Mouse (Mus musculus): ENCODE data around the gene Dhrs2. TPM values are rescaled to one million over a fixed set of nuclear protein-coding genes. Genes with fewer than 3 reads are reported as not detected.

Dhrs2 gene
- polyA plus RNA-seq, 1 experiment from 2014 or later, result 0.19 TPM

DNA sequence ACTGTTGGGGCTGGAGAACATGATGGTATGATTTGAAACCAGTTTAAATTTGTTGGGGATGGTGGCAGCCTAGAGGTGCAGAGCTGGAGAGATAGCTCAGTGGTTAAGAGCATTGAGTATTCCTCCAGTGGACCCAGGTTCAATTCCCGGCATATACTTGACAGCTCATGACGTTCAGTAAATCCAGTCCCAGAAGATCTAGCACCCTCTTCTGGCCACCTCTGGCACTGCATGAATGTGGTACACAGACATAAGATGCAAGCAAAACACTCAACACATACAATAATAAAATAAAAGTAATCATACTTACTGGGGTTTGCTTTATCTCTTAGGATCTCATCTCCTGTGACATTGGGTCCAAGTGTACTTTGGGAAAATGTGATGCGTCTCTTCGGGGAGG, 7.3 kb upstream of the Dhrs2 start:
- no peak for ATAC-seq (ENCODE audit: insufficient number of reproducible peaks, insufficient read depth, low FRiP score, low read depth)
- Histone ChIP-seq H3K36me3 (ENCODE audit: control insufficient read depth, insufficient read depth, low read length) (no peaks in the 10 kb centered on the region), H3K4me1 (ENCODE audit: control insufficient read depth, insufficient read depth, low read length) (no peaks in the 10 kb centered on the region), H3K4me2 (replicated peaks; ENCODE audit: low read depth, low read length) (no peak overlapping the region), H3K27me3 (ENCODE audit: control insufficient read depth, insufficient read depth, low read length) (no peaks in the 10 kb centered on the region), H3K9me3 (ENCODE audit: control insufficient read depth, low read depth, low read length) (no peaks in the 10 kb centered on the region), H3K27ac (ENCODE audit: low read length) (no peak overlapping the region), H3K9ac (replicated peaks; ENCODE audit: low read depth, low read length) (no peak overlapping the region), H3K4me3 (ENCODE audit: low read depth, low read length) (no peak overlapping the region)
- 54% methylated on average over 4 of the region's 4 CpGs for WGBS

DNA sequence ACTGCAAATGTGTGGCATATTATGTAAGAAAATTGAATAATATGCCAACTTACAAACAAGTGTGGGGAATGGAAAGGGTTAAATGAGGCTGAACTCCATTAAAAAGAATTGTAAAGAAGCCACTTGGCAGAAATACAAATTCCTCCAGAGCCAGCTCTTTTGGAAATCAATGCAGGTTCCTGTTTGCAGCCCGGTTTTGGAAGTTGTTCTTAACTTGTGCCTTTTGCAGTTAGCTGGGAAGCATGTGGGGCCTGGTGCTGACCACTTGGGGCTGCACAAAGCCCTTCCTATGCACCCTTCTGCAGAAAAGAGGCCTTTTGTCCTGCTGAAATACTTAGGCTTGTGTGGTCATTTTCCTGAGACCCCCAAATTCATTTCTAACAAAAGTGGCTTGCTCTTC, 1.4 kb downstream of the Dhrs2 start:
- Histone ChIP-seq H3K4me3 (ENCODE audit: low read depth, low read length) (no peak overlapping the region), H3K27ac (ENCODE audit: low read length) (no peak overlapping the region), H3K27me3 (ENCODE audit: control insufficient read depth, insufficient read depth, low read length) (no peaks in the 10 kb centered on the region), H3K36me3 (ENCODE audit: control insufficient read depth, insufficient read depth, low read length) (no peaks in the 10 kb centered on the region), H3K9ac (replicated peaks; ENCODE audit: low read depth, low read length) (no peak overlapping the region), H3K4me1 (ENCODE audit: control insufficient read depth, insufficient read depth, low read length) (no peaks in the 10 kb centered on the region), H3K4me2 (replicated peaks; ENCODE audit: low read depth, low read length) (no peak overlapping the region), H3K9me3 (ENCODE audit: control insufficient read depth, low read depth, low read length) (no peaks in the 10 kb centered on the region)
- 7% methylated on average over 1 of the region's 1 CpGs for WGBS
- ATAC-seq (ENCODE audit: insufficient number of reproducible peaks, insufficient read depth, low FRiP score, low read depth), result no peak

DNA sequence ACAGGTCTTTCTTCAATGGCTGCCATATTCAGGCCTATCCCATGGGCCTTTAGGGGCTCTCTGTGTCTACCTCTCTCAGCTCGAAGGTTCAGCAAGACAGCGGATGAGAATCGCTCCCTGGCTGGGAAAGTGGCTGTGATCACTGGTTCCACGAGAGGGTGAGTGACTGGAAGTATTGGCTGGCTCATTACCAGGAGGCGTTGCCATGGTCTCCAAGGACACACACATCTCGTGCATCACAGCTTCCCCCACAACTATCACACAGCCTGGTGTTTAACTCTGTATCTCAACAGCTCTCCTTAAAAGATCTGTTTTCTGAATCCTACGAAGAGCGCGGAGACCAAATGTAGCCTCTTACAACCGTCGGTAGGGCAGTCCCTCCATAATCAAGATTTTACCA, 12.8 kb downstream of the Dhrs2 start:
- no peaks in the 10 kb centered on the region for H3K4me1 ChIP-seq (ENCODE audit: control insufficient read depth, insufficient read depth, low read length)
- H3K27me3 ChIP-seq (ENCODE audit: control insufficient read depth, insufficient read depth, low read length), result no peaks in the 10 kb centered on the region
- ATAC-seq (ENCODE audit: insufficient number of reproducible peaks, insufficient read depth, low FRiP score, low read depth), result no peak
- no peaks in the 10 kb centered on the region for H3K9me3 ChIP-seq (ENCODE audit: control insufficient read depth, low read depth, low read length)
- no peak overlapping the region for H3K4me3 ChIP-seq (ENCODE audit: low read depth, low read length)
- H3K27ac ChIP-seq (ENCODE audit: low read length), result no peak overlapping the region
- H3K4me2 ChIP-seq (replicated peaks; ENCODE audit: low read depth, low read length), result no peak overlapping the region
- no peak overlapping the region for H3K9ac ChIP-seq (replicated peaks; ENCODE audit: low read depth, low read length)
- no peaks in the 10 kb centered on the region for H3K36me3 ChIP-seq (ENCODE audit: control insufficient read depth, insufficient read depth, low read length)
- WGBS, result 91% methylated on average over 11 of the region's 11 CpGs

DNA sequence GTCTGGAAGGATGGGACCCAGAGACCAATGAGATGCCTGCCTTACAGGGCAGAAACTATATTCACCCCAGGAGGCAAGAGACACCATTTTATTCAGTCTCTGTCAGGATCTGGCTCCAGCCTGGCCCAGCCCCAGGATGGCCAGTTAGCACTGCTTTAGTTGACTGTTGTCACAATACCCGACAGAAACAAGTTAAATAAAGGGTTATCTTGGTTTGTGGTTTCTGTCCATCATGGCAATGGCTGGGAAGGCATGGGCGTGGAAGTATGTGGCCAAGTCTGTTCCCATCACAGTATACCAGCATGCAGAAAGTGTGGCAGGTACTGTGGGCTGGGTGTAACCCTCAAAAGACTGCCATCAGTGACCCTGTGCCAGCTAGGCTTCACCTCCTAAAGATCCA, 14.9 kb downstream of the Dhrs2 start:
- H3K9ac ChIP-seq (replicated peaks; ENCODE audit: low read depth, low read length), result no peak overlapping the region
- no peaks in the 10 kb centered on the region for H3K4me1 ChIP-seq (ENCODE audit: control insufficient read depth, insufficient read depth, low read length)
- no peaks in the 10 kb centered on the region for H3K36me3 ChIP-seq (ENCODE audit: control insufficient read depth, insufficient read depth, low read length)
- H3K27me3 ChIP-seq (ENCODE audit: control insufficient read depth, insufficient read depth, low read length), result no peaks in the 10 kb centered on the region
- no peak for ATAC-seq (ENCODE audit: insufficient number of reproducible peaks, insufficient read depth, low FRiP score, low read depth)
- H3K9me3 ChIP-seq (ENCODE audit: control insufficient read depth, low read depth, low read length), result no peaks in the 10 kb centered on the region
- no peak overlapping the region for H3K27ac ChIP-seq (ENCODE audit: low read length)
- 57% methylated on average over 2 of the region's 2 CpGs for WGBS
- no peak overlapping the region for H3K4me2 ChIP-seq (replicated peaks; ENCODE audit: low read depth, low read length)
- no peak overlapping the region for H3K4me3 ChIP-seq (ENCODE audit: low read depth, low read length)

DNA sequence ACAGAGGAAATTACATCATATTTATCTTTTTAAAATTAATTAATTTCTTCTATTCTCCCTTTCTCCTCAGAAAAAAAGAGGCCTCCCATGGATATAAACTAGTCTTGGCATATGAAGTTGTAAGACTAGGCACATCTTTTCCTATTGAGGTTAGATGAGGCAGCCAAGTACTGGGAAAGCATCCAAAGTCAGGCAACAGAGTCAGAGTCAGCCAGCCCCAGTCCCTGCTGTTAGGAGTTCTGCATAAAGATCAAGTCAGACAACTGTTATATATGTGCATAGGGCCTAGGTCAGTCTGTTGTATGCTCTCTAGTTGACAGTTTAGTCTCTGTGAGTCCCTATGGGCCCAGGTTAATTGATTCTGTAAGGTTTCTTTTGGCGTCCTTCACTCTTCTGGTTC, 20.9 kb downstream of the Dhrs2 start:
- Histone ChIP-seq H3K27ac (ENCODE audit: low read length) (no peak overlapping the region), H3K27me3 (ENCODE audit: control insufficient read depth, insufficient read depth, low read length) (no peaks in the 10 kb centered on the region), H3K36me3 (ENCODE audit: control insufficient read depth, insufficient read depth, low read length) (no peaks in the 10 kb centered on the region), H3K4me3 (ENCODE audit: low read depth, low read length) (no peak overlapping the region), H3K9me3 (ENCODE audit: control insufficient read depth, low read depth, low read length) (no peaks in the 10 kb centered on the region), H3K4me1 (ENCODE audit: control insufficient read depth, insufficient read depth, low read length) (no peaks in the 10 kb centered on the region), H3K4me2 (replicated peaks; ENCODE audit: low read depth, low read length) (no peak overlapping the region), H3K9ac (replicated peaks; ENCODE audit: low read depth, low read length) (no peak overlapping the region)
- 88% methylated on average over 1 of the region's 1 CpGs for WGBS
- ATAC-seq (ENCODE audit: insufficient number of reproducible peaks, insufficient read depth, low FRiP score, low read depth), result no peak

DNA sequence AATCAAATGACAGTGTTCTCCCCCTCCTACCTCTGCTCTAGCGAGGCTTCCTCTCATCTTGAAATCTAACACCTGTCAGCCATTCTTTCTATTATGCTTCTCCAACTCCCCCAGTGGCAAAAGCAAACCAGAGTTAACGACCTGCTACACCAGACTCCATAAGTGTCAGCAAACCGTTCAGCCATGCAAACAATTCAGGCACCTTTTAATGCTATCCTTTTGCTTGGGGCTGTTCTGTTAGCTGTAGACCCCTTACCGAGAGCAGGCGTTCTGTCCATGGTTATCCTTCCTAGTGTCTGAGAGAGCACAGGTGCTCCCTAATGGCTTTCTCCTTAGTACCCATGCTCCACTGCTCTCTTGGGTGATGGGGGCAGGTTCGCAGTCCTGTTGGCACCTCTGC, 25.4 kb downstream of the Dhrs2 start:
- no peak overlapping the region for H3K4me3 ChIP-seq (ENCODE audit: low read depth, low read length)
- H3K27ac ChIP-seq (ENCODE audit: low read length), result no peak overlapping the region
- H3K36me3 ChIP-seq (ENCODE audit: control insufficient read depth, insufficient read depth, low read length), result no peaks in the 10 kb centered on the region
- no peak overlapping the region for H3K4me2 ChIP-seq (replicated peaks; ENCODE audit: low read depth, low read length)
- no peaks in the 10 kb centered on the region for H3K9me3 ChIP-seq (ENCODE audit: control insufficient read depth, low read depth, low read length)
- H3K27me3 ChIP-seq (ENCODE audit: control insufficient read depth, insufficient read depth, low read length), result no peaks in the 10 kb centered on the region
- no peak overlapping the region for H3K9ac ChIP-seq (replicated peaks; ENCODE audit: low read depth, low read length)
- H3K4me1 ChIP-seq (ENCODE audit: control insufficient read depth, insufficient read depth, low read length), result no peaks in the 10 kb centered on the region
- 42% methylated on average over 6 of the region's 6 CpGs for WGBS
- ATAC-seq (ENCODE audit: insufficient number of reproducible peaks, insufficient read depth, low FRiP score, low read depth), result no peak

DNA sequence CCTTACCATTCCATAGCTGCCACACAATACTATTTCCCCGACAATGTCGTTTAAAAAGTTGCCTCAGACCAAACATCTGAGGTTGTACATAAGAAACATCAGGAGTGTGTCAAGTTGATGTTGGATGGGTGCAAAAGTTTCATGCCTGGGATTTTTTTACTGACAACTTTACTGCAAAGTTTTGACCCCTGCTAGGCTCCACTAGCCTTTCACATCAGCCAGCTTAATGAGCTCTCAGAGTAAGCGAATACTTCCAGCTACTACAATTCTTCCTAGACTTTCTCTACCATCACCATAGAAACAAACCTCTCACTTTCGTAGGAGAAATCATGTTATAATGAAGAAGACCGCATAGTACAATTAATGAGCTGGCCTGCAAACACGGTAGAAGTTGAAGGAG, 26.5 kb downstream of the Dhrs2 start:
- no peak for ATAC-seq (ENCODE audit: insufficient number of reproducible peaks, insufficient read depth, low FRiP score, low read depth)
- Histone ChIP-seq H3K4me2 (replicated peaks; ENCODE audit: low read depth, low read length) (no peak overlapping the region), H3K27ac (ENCODE audit: low read length) (no peak overlapping the region), H3K4me3 (ENCODE audit: low read depth, low read length) (no peak overlapping the region), H3K4me1 (ENCODE audit: control insufficient read depth, insufficient read depth, low read length) (no peaks in the 10 kb centered on the region), H3K9ac (replicated peaks; ENCODE audit: low read depth, low read length) (no peak overlapping the region), H3K9me3 (ENCODE audit: control insufficient read depth, low read depth, low read length) (no peaks in the 10 kb centered on the region), H3K36me3 (ENCODE audit: control insufficient read depth, insufficient read depth, low read length) (no peaks in the 10 kb centered on the region), H3K27me3 (ENCODE audit: control insufficient read depth, insufficient read depth, low read length) (no peaks in the 10 kb centered on the region)
- WGBS, result 67% methylated on average over 6 of the region's 6 CpGs

DNA sequence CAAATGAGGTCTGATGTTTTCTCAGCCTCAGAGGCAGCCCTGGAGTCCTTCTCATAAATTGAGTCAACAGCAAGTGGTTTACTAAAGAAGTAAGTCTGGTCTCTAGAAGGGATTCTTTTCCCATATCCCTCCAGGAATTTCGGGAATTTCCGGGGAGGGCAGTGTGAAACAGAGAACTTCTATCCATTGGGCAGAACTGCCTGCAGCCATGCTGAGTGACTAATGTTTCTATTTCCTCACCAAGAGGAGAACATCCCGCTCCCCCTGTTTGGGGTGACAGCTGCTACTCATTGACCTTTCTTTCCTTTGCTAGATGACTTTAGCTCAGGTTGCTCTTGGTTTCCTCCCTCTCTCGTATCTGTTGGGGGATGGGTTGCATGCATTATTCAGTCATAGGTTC, 31.8 kb downstream of the Dhrs2 start:
- WGBS, result 59% methylated on average over 4 of the region's 4 CpGs
- Histone ChIP-seq H3K4me3 (ENCODE audit: low read depth, low read length) (no peak overlapping the region), H3K4me1 (ENCODE audit: control insufficient read depth, insufficient read depth, low read length) (no peaks in the 10 kb centered on the region), H3K9ac (replicated peaks; ENCODE audit: low read depth, low read length) (no peak overlapping the region), H3K4me2 (replicated peaks; ENCODE audit: low read depth, low read length) (no peak overlapping the region), H3K9me3 (ENCODE audit: control insufficient read depth, low read depth, low read length) (no peaks in the 10 kb centered on the region), H3K27me3 (ENCODE audit: control insufficient read depth, insufficient read depth, low read length) (no peaks in the 10 kb centered on the region), H3K27ac (ENCODE audit: low read length) (no peak overlapping the region), H3K36me3 (ENCODE audit: control insufficient read depth, insufficient read depth, low read length) (no peaks in the 10 kb centered on the region)
- no peak for ATAC-seq (ENCODE audit: insufficient number of reproducible peaks, insufficient read depth, low FRiP score, low read depth)

DNA sequence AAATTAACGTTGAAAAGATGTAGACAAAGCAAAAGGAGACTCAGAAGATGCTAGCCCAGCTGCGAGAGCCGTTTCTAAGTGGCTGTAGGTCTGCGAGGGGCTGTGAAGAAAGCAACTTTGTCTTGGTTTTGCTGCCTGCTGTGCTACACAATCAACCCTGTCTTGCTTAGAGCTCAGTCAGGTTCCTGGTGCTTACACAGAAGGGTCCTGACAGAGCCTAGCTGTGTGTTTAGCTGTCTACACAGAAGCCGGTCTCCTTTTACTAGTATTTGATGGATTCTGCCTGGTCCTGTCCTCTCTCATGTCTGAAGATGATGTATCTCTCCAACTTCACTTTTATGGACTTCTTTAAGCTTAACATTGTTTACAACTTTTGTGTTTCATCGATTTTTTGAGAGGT, 33.6 kb downstream of the Dhrs2 start:
- H3K4me1 ChIP-seq (ENCODE audit: control insufficient read depth, insufficient read depth, low read length), result no peaks in the 10 kb centered on the region
- H3K27ac ChIP-seq (ENCODE audit: low read length), result no peak overlapping the region
- H3K4me2 ChIP-seq (replicated peaks; ENCODE audit: low read depth, low read length), result no peak overlapping the region
- H3K9ac ChIP-seq (replicated peaks; ENCODE audit: low read depth, low read length), result no peak overlapping the region
- H3K4me3 ChIP-seq (ENCODE audit: low read depth, low read length), result no peak overlapping the region
- H3K9me3 ChIP-seq (ENCODE audit: control insufficient read depth, low read depth, low read length), result no peaks in the 10 kb centered on the region
- no peaks in the 10 kb centered on the region for H3K36me3 ChIP-seq (ENCODE audit: control insufficient read depth, insufficient read depth, low read length)
- 59% methylated on average over 6 of the region's 6 CpGs for WGBS
- no peak for ATAC-seq (ENCODE audit: insufficient number of reproducible peaks, insufficient read depth, low FRiP score, low read depth)
- H3K27me3 ChIP-seq (ENCODE audit: control insufficient read depth, insufficient read depth, low read length), result no peaks in the 10 kb centered on the region

All from stomach, embryonic 14.5 days (tissue).